Mouse (Mus musculus): Measurements from ENCODE around the gene Cdr2. TPM values are rescaled to one million over a fixed set of nuclear protein-coding genes. Genes with fewer than 3 reads are reported as not detected.

Cdr2 gene
- 21.2 TPM for polyA plus RNA-seq (2015; fragmentation: Illumina TruSeq; extraction: RNeasy Lipid Tissue Mini Kit (QIAGEN cat#74804); ENCODE audit: low read depth, low replicate concordance)

GRCm38 (mm10) chr7:120982200-120982841, at the start of gene Cdr2, which contains the start of gene Mfsd13b:
Gene Cdr2, minus strand, starts transcription at chr7:120982312.
Gene Mfsd13b, plus strand, starts transcription at chr7:120982509.

GRCm38 (mm10) chr7:120917592-120918461, 64.3 kb downstream of the Cdr2 start, which contains the start of gene Polr3e:
Gene Polr3e, plus strand, starts transcription at chr7:120917744.

Other genes with a start within 250 kb of the Cdr2 start
- 3.4 TPM for gene Vwa3a, start 243.0 kb downstream of the Cdr2 start, polyA plus RNA-seq (2015; fragmentation: Illumina TruSeq; extraction: RNeasy Lipid Tissue Mini Kit (QIAGEN cat#74804); ENCODE audit: low read depth, low replicate concordance)
- not detected for gene Gm5737, start 169.9 kb downstream of the Cdr2 start, polyA plus RNA-seq (2015; fragmentation: Illumina TruSeq; extraction: RNeasy Lipid Tissue Mini Kit (QIAGEN cat#74804); ENCODE audit: low read depth, low replicate concordance)
- gene Eef2k, start 139.5 kb downstream of the Cdr2 start, polyA plus RNA-seq (2015; fragmentation: Illumina TruSeq; extraction: RNeasy Lipid Tissue Mini Kit (QIAGEN cat#74804); ENCODE audit: low read depth, low replicate concordance): 19.3 TPM
- 22.1 TPM for gene Polr3e, start 64.6 kb downstream of the Cdr2 start, polyA plus RNA-seq (2015; fragmentation: Illumina TruSeq; extraction: RNeasy Lipid Tissue Mini Kit (QIAGEN cat#74804); ENCODE audit: low read depth, low replicate concordance)
- gene Mfsd13b, start 197 bp upstream of the Cdr2 start, polyA plus RNA-seq (2015; fragmentation: Illumina TruSeq; extraction: RNeasy Lipid Tissue Mini Kit (QIAGEN cat#74804); ENCODE audit: low read depth, low replicate concordance): 0.59 TPM
- gene Mettl9, start 52.1 kb upstream of the Cdr2 start, polyA plus RNA-seq (2015; fragmentation: Illumina TruSeq; extraction: RNeasy Lipid Tissue Mini Kit (QIAGEN cat#74804); ENCODE audit: low read depth, low replicate concordance): 85.7 TPM
- 1.0 TPM for gene Igsf6, start 92.3 kb upstream of the Cdr2 start, polyA plus RNA-seq (2015; fragmentation: Illumina TruSeq; extraction: RNeasy Lipid Tissue Mini Kit (QIAGEN cat#74804); ENCODE audit: low read depth, low replicate concordance)
- not detected for gene Otoa, start 99.3 kb upstream of the Cdr2 start, polyA plus RNA-seq (2015; fragmentation: Illumina TruSeq; extraction: RNeasy Lipid Tissue Mini Kit (QIAGEN cat#74804); ENCODE audit: low read depth, low replicate concordance)